Mouse (Mus musculus) erythroblast, embryonic 14.5 days (primary cell): ENCODE results near the gene Lrfn3.

Experiments used
- GATA1 ChIP-seq: IDR thresholded peaks from 2 replicates; pipeline ENCODE4 v1.6.1; 2012; ENCODE audit warnings: low read length, inconsistent platforms, mixed read lengths
- TAL1 ChIP-seq: IDR thresholded peaks from 3 replicates; pipeline ENCODE4 v1.6.1; 2012; ENCODE audit warnings: low read length, inconsistent platforms, mixed read lengths

GRCm38 (mm10) chr7:30313666-30314320, 48.8 kb downstream of the Lrfn3 start:
- TF ChIP-seq TAL1 (no peak), GATA1 (no peak)
